ENCODE assay signal across 17 mouse cellular contexts in genomic region chr9:52165706-52166090, GRCm38 (mm10). TPM values are rescaled to one million over a fixed set of nuclear protein-coding genes. Genes with fewer than 3 reads are reported as not detected.
DNase-seq lines count a peak whose midpoint lies in the region; ATAC-seq and TF ChIP-seq lines count a peak whose summit lies in the region.
"Had no signal": no experiment of that assay in that cellular context is flagged by ENCODE, and none has a peak within 500 bp of the region (broad histone marks: within the 10 kb centered on the region; RNA-seq: fewer than 3 reads in every experiment).

No protein-coding gene starts in this region.

- peak; percentile 61 for DNase-seq in liver, postnatal 0 days
- peak; percentile 32 for DNase-seq in adipocyte (ENCODE audit: low spot score)
- peak; percentile 85 for DNase-seq in kidney, postnatal 14 days
- DNase-seq in left cerebral cortex, postnatal 36 days (ENCODE audit: low spot score in 2 of 2), result no peak
- DNase-seq in layer of hippocampus, postnatal 36 days, result no peak
- DNase-seq: retina, postnatal 1 day; thymus, adult 18-20 months had no signal

- H3K4me2 ChIP-seq in forebrain, embryonic 13.5 days, result peak overlapping the region; percentile 37
- H3K4me2 ChIP-seq in forebrain, embryonic 12.5 days, result no peak overlapping the region
- H3K4me2 ChIP-seq in liver, postnatal 0 days (ENCODE audit: low read depth, low read length), result no peak overlapping the region
- H3K4me2 ChIP-seq in liver, embryonic 12.5 days, result no peak overlapping the region
- H3K4me2 ChIP-seq: embryonic facial prominence, embryonic 13.5 days; limb, embryonic 12.5 days; lung, embryonic 15.5 days had no signal

- no peak overlapping the region for H3K9ac ChIP-seq in forebrain, embryonic 13.5 days
- H3K9ac ChIP-seq in forebrain, embryonic 12.5 days, result no peak overlapping the region
- H3K9ac ChIP-seq in liver, postnatal 0 days (replicated peaks), result no peak overlapping the region
- H3K9ac ChIP-seq in liver, embryonic 12.5 days, result no peak overlapping the region
- H3K9ac ChIP-seq: embryonic facial prominence, embryonic 13.5 days; heart, embryonic 15.5 days; limb, embryonic 12.5 days; lung, embryonic 15.5 days; midbrain, embryonic 12.5 days; neural tube, embryonic 13.5 days had no signal

- intact Hi-C loops in left cerebral cortex, postnatal 36 days (cut with DNase I), result loop anchor here (5.0 kb wide), 4 partner anchors 33 to 118 kb away; partner anchors contain the start of gene Rdx

- 91% methylated on average over 3 of the region's 3 CpGs for WGBS in forebrain, embryonic 13.5 days
- WGBS in forebrain, embryonic 12.5 days, result 91% methylated on average over 3 of the region's 3 CpGs
- 75% methylated on average over 3 of the region's 3 CpGs for WGBS in liver, postnatal 0 days (ENCODE audit: insufficient replicate concordance)
- 82% methylated on average over 3 of the region's 3 CpGs for WGBS in liver, embryonic 12.5 days (ENCODE audit: insufficient replicate concordance)

- no peak overlapping the region for H3K4me3 ChIP-seq in forebrain, embryonic 13.5 days
- no peak overlapping the region for H3K4me3 ChIP-seq in forebrain, embryonic 12.5 days (replicated peaks)
- no peak overlapping the region for H3K4me3 ChIP-seq in liver, postnatal 0 days (ENCODE audit: low read depth, low read length)
- H3K4me3 ChIP-seq in liver, embryonic 12.5 days, result no peak overlapping the region
- H3K4me3 ChIP-seq: embryonic facial prominence, embryonic 13.5 days; heart, embryonic 15.5 days; limb, embryonic 12.5 days; lung, embryonic 15.5 days; neural tube, embryonic 13.5 days had no signal

- H3K36me3 ChIP-seq in forebrain, embryonic 13.5 days (ENCODE audit: poor library complexity, severe bottlenecking), result peaks cover 15% of the 10 kb centered on the region
- 0 out of 2 replicates have a peak, but pooled peaks cover 6% of the 10 kb centered on the region for H3K36me3 ChIP-seq in forebrain, embryonic 12.5 days (replicated peaks)
- H3K36me3 ChIP-seq in liver, postnatal 0 days (replicated peaks; ENCODE audit: insufficient read depth, low read length), result no peaks in the 10 kb centered on the region; the same call in 1 of the 2 replicates
- no peaks in the 10 kb centered on the region for H3K36me3 ChIP-seq in liver, embryonic 12.5 days
- H3K36me3 ChIP-seq: embryonic facial prominence, embryonic 13.5 days; heart, embryonic 15.5 days; limb, embryonic 12.5 days; lung, embryonic 15.5 days had no signal

- no peak for TF ChIP-seq EP300 in liver, postnatal 0 days (IDR thresholded peaks at IDR 0.05; ENCODE audit: low read depth)

- H3K9me3 ChIP-seq in forebrain, embryonic 13.5 days (replicated peaks), result peaks cover 5% of the 10 kb centered on the region
- no peaks in the 10 kb centered on the region for H3K9me3 ChIP-seq in forebrain, embryonic 12.5 days
- no peaks in the 10 kb centered on the region for H3K9me3 ChIP-seq in liver, postnatal 0 days (ENCODE audit: low read length)
- no peaks in the 10 kb centered on the region for H3K9me3 ChIP-seq in liver, embryonic 12.5 days (replicated peaks)
- H3K9me3 ChIP-seq: embryonic facial prominence, embryonic 13.5 days; heart, embryonic 15.5 days; limb, embryonic 12.5 days; lung, embryonic 15.5 days; midbrain, embryonic 12.5 days had no signal

- no peak for ATAC-seq in forebrain, embryonic 13.5 days
- no peak for ATAC-seq in forebrain, embryonic 12.5 days (ENCODE audit: low FRiP score)
- no peak for ATAC-seq in liver, postnatal 0 days
- ATAC-seq in liver, embryonic 12.5 days, result no peak
- ATAC-seq: activated CD4-positive, CD25-positive, alpha-beta regulatory T cell, adult 4 months had no signal

- H3K27ac ChIP-seq in forebrain, embryonic 13.5 days, result no peak overlapping the region
- H3K27ac ChIP-seq in forebrain, embryonic 12.5 days, result no peak overlapping the region
- no peak overlapping the region for H3K27ac ChIP-seq in liver, postnatal 0 days (ENCODE audit: low read depth)
- H3K27ac ChIP-seq in liver, embryonic 12.5 days, result no peak overlapping the region
- H3K27ac ChIP-seq: embryonic facial prominence, embryonic 13.5 days; heart, embryonic 15.5 days; limb, embryonic 12.5 days; lung, embryonic 15.5 days; midbrain, embryonic 12.5 days; neural tube, embryonic 13.5 days had no signal

- H3K27me3 ChIP-seq in forebrain, embryonic 13.5 days, result 0 out of 2 replicates have a peak, but pooled peaks cover 7% of the 10 kb centered on the region
- H3K27me3 ChIP-seq in forebrain, embryonic 12.5 days, result peaks cover 12% of the 10 kb centered on the region; the same call in 1 of the 2 replicates
- H3K27me3 ChIP-seq in liver, postnatal 0 days (ENCODE audit: insufficient read depth, low read length), result peaks cover 14% of the 10 kb centered on the region; the same call in 1 of the 2 replicates
- H3K27me3 ChIP-seq in liver, embryonic 12.5 days (replicated peaks), result peaks cover 37% of the 10 kb centered on the region
- H3K27me3 ChIP-seq: heart, embryonic 15.5 days; midbrain, embryonic 12.5 days had no signal

- TF ChIP-seq CTCF in liver, postnatal 0 days (IDR thresholded peaks at IDR 0.05; ENCODE audit: low read depth), result no peak

- H3K4me1 ChIP-seq in forebrain, embryonic 13.5 days, result peaks cover 49% of the 10 kb centered on the region
- H3K4me1 ChIP-seq in forebrain, embryonic 12.5 days, result peaks cover 34% of the 10 kb centered on the region
- H3K4me1 ChIP-seq in liver, postnatal 0 days (ENCODE audit: insufficient read depth), result peaks cover 13% of the 10 kb centered on the region
- H3K4me1 ChIP-seq in liver, embryonic 12.5 days, result peaks cover 23% of the 10 kb centered on the region

RNA-seq across cellular contexts. Expression of gene Zc3h12c, which starts 2.7 kb away (rescaled TPM):
- polyA plus RNA-seq in forebrain, embryonic 13.5 days (2015; fragmentation: Nextera tagmentation; extraction: Ambion mirVana), result 10.0 and 10.4 TPM in 2 replicates
- 12.6 and 12.8 TPM in 2 replicates for polyA plus RNA-seq in forebrain, embryonic 12.5 days (2016; fragmentation: Nextera tagmentation; extraction: Ambion mirVana)
- polyA plus RNA-seq in liver, postnatal 0 days (2015; fragmentation: Nextera tagmentation; extraction: Ambion mirVana), result 0.72 and 0.75 TPM in 2 replicates
- polyA plus RNA-seq in liver, embryonic 12.5 days (2016; fragmentation: Nextera tagmentation; extraction: Ambion mirVana), result 0.73 and 0.74 TPM in 2 replicates
- total RNA-seq in left cerebral cortex, postnatal 36 days (2021), result 10 to 100 TPM; 11.5 to 12.9 TPM
- total RNA-seq in layer of hippocampus, postnatal 36 days (2021), result 10 to 100 TPM; 12.6 to 12.9 TPM

Comparison
In these comparisons a context has a peak if more than half of its experiments do, and no peak if none do; other contexts are left out.
1. DNase-seq: peak in liver, postnatal 0 days (single experiment), adipocyte (single experiment) and kidney, postnatal 14 days (single experiment); none in left cerebral cortex, postnatal 36 days (0 of 2) and layer of hippocampus, postnatal 36 days (0 of 2).